Mouse (Mus musculus): ENCODE data around the gene Exoc2.

GRCm38 (mm10) chr13:30802336-30802955 lies 171.4 kb downstream of the Exoc2 start:
- TF ChIP-seq TAL1 (IDR thresholded peaks at IDR 0.05; ENCODE audit: low read length) (no peak), GATA1 (IDR thresholded peaks at IDR 0.05; ENCODE audit: low read length) (no peak)

Measured in erythroblast, embryonic 14.5 days (primary cell).